Mouse (Mus musculus) layer of hippocampus, postnatal 25 days (tissue): Measurements from ENCODE around the gene H2-D1. TPM values are rescaled to one million over a fixed set of nuclear protein-coding genes. Genes with fewer than 3 reads are reported as not detected.

ENCODE experiments used
- DNase-seq, 2 experiments: peaks; one replicate each; pipeline ENCODE4 v3.0.0; 2022; ENCODE audit warnings: mixed read lengths in 2 of 2, low spot score in 1 of 2; ENCODE audit errors: extremely low spot score in 1 of 2
- total RNA-seq, 2 experiments: library from RNA; stranded (reverse); gene quantifications; 2 replicates each; pipeline ENCODE4 v1.2.3; 2021

Gene H2-D1
- total RNA-seq, 2 experiments from 2014 or later, result 14.6 to 15.9 TPM

DNA sequence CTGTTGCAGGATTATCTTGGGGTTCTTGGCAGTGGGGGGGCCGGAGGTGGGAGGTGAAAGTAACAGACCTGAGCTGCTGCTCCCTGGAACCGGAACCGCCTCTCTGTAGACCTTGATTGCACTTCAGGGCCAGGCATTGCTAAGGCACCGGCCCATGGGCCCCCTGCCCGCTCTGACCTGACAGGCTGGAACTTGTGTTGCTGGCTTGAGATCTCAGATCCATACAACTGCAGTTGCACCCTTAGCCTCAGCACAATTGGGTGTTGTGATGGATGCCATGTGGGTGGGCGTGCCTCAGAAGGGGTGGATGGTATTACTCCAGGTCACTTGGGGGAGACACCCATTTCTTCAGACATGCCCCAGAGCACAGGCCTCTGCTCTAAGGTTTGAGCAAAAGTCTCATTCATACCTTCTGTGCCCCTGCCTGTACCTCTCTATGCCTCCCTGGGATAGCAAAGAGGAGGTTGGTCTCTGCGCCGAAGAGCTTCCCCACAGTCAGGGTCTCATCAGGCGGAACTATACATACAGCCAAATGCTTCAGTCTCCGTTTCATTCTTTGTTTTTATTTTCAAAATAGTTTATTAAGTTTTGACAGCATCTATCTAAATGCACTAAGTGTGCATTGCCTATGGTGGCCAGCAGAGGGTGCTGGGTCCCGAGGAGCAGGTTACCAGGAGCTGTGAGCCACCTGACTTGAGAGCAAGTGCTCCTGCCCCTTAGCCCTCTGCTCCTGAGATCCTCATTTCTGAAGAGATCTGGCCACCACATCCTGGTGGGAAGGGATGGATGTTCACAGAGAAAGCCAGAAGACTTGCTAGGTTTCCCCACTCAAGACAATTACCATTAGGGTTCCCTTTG, 8.1 kb upstream of the H2-D1 start:
- peak in 1 of 2 experiments; percentile 55 for DNase-seq

DNA sequence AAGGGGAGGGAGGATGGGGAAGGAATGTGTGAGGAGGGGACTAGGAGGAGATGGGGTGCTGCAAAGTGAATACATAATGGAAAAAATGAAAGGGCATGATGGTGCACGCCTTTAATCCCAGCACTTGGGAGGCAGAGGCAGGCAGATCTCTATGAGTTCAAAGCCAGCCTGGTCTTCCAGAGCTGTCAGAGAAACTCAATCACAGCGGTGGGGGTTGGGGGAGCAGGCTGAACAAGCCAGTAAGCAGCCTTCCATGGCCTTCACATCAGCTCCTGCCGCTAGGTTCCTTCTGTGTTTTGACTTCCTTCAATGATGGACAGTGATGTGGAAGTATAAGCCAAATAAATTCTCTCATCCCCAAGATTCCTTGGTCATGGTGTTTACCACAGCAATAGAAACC, 7.2 kb upstream of the H2-D1 start:
- no peak for DNase-seq

DNA sequence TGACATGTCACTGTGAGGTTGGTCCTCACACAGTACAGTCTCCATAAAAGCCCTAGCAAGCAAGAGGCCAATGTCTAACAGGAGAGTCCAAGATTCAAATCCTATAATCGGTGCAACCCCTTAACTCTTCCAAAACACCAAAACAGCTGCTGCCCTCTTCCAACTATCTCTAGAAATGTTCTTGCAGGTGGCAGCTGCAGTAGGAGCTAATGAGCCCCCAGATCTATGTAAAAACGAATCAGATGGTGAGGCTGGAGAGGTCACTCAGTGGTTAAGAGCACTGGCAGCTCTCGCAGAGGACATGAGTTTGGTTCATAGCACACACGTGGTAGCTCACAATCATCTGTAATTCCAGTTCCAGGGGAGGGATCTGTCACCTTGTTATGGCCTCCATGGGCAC, 6.8 kb upstream of the H2-D1 start:
- no peak for DNase-seq

DNA sequence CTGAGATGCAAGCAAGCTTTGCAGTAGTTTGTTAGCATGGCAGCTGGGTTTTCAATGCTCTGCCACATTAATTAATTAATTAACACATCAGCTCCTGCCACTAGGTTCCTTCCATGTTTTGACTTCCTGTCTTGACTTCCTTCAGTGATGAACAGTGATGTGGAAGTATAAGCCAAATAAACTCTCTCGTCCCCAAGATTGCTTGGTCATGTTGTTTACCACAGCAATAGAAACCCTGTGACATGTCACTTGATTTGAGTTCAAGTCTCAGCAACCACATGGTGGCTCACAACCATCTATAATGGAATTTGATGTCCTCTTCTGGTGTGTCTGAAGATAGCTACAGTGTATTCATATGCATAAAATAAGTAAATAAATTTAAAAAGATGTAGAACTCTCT, 5.2 kb upstream of the H2-D1 start:
- DNase-seq, result no peak

DNA sequence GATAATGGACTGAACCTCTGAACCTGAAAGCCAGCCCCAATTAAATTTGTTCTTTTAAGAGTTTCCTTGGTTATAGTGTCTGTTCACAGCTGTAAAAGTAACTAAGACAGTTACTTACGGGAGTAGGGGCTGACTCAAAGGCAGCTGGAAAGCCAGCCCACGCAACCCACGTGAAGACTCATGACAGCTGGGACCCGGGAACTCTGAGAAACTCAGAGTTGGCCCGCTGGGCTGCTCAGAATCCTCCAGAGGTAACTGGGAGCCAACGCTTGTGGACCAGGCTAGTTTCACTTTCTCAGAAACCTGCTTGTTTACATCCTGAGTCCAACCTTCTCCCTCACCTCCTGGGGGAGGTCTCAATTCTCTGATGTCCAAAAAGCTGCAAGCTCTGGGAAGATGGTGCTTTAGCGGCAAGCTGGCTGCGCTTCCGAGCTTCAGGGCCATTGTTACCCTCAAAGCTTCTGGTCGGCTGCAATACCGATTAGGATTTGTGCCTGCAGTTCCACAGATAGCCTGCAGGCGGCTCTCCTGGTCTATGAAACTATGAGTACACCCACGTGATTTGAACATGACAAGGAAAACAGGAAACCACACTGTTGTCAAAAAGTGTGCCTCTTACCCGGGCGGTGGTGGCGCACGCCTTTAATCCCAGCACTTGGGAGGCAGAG, 4.6 kb upstream of the H2-D1 start:
- peak; percentile 90 to 97 for DNase-seq

DNA sequence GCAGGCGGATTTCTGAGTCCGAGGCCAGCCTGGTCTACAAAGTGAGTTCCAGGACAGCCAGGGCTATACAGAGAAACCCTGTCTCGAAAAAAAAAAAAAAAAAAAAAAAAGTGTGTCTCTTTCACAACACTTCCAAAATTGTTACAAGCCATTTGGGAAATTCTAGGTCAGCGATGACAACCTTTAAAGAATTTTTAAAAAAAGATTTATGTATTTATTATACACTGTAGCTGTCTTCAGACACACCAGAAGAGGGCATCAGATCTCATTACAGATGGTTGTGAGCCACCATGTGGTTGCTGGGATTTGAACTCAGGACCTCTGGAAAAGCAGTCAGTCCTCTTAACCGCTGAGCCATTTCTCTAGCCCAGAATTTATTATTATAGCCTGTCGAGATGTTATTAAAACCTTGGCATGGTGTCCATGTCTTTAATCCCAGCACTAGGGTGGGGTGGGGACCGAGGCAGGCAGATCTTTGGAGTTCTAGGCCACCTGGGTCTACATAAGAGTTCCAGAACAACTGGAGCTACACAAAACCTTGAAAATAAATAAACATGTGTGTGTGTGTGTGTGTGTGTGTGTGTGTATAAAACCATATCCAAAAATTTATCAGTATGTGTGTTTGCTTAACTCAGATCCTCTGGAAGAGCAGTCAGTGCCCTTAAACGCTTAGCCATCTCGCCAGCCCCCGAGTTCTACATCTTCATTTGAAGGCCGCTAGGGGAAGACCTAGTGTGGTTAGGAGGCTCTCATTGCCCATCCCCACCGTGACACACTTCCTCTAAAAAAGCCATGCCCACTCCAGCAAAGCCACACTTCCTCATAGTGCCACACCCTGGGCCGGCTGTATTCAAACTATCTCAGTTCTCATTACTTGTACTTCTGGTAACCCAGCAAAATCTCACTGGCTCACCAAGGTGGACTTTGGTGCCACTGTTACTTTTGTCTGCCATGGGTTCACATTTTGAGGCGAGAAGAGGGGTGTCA, 3.7 kb upstream of the H2-D1 start:
- no peak for DNase-seq

DNA sequence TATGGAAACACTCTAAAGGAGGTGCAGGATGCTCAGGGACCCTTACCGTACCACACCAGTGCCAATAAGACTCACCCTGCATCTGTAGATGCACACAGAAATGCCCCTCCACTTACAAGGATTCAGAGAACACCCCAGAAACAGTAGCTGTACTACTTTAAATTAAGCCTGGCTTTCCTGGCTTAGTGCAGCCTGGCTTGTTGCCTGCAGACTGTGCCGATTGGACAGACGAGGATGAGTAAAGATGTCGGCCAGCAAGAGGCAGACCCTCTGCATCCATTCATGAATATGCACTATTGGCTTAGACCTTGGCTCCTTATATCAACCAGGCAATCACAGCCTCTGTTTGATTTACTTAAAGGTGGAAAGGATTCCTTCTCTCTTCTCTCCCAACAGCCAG, 2.9 kb upstream of the H2-D1 start:
- no peak for DNase-seq

DNA sequence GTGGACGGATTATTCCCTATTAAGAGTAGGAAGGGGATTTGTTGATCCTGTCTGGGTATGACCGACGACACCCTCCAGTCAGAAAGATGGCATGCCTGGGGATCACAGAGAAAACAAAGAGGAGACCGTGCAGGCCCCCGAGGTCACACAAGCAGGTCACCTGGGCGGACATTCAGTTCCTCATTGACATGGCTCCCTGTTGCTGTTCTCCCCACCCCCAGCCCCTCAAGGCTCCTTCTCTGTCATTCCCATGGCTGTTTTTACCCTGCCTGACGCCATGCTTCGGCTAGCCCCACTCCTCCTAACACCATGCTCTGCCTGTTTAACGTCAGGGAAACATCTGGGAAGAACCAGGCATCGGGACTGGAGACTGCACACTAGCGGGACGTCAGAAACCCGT, 879 bp upstream of the H2-D1 start:
- no peak for DNase-seq

DNA sequence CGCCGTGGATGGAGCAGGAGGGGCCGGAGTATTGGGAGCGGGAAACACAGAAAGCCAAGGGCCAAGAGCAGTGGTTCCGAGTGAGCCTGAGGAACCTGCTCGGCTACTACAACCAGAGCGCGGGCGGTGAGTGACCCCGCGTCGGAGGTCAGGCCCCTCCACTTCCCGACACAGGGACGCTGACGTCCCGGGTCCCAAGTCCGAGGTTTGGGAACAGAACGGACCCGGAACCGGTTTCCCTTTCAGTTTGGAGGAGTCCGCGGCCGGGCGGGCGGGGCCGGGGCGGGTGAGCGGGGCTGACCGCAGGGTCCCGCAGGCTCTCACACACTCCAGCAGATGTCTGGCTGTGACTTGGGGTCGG, 973 bp downstream of the H2-D1 start:
- DNase-seq, result no peak

DNA sequence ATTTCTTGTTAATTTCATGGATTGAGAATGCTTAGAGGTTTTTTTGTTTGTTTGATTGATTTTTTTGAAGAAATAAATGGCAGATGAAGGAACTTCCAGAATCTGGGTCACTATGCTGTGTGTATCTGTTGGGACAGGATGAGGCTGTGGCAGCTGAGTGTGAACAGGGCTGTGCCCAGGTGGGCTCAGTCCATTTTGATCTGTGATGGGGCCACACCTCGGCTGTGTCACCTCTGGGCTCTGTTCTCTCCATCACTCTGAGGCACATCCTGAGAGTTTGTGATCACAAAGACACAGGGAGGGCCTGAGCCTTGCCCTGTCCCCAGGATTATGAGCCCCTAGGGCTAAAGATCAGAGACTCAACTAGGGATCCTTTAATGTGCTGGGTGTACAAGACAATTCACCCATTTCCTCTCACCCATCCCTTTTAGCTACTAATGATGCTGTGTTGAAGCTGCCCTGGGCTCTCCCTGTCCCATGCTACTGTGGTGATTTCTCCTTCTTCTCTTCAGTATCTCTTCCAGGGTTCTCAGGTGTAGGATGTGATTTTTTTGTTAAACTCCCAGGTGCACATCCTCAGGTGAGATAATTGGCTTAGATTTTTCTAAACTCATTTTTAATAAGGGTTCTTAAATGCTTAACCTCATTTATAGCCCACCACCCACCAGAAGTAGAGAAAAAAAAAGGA, 5.0 kb downstream of the H2-D1 start:
- no peak for DNase-seq

DNA sequence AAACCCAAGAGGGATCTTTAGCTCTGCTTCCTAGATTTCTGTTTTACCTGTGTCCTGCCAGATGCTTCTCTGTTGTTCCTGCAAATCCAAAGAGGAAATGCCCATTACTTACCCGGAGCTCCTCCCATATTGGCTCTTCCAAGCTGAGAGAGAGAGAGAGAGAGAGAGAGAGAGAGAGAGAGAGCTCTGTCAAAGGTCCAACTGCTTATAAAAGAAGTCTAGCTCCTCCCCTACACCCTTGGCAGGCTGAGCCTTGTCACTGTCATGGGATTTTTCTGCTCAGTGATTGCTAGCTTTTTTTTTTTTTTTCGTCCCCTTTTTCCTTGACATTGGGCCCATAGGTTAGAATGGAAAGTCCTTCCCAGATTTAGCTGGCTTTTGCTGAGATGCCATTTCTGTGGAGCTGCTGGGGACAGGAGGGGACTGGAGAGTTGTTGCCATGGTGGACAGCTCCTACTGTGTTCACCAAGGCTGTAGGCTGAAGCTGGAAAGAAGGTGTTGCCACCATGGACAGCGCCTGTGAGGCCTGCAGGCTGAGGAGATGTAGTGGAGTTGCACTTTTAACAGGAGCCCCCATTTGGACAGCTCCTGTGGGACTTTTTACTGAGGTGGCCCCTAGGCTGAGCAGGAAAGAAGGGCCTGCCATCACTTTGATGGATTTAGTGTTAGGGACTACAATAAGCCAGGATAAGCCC, 7.3 kb downstream of the H2-D1 start:
- no peak for DNase-seq

DNA sequence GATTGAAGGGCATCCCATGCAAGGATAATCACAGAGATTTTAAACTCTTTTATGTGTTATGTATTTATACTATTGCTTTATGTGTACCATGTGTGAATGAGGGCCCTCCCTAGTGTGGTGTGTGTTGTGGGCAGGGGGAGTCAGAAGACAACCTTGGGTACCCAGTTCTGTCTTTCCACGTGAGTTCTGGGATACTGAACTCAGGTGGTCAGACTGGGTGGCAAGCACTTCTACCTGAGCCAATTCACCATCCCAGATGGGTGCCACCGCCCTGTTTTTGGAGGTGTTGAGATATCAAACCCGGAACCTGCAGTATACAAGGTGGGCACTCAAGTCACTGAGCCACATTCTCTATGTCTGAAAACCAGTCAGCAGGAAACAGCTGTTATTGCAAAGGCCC, 9.7 kb downstream of the H2-D1 start:
- DNase-seq, result no peak

DNA sequence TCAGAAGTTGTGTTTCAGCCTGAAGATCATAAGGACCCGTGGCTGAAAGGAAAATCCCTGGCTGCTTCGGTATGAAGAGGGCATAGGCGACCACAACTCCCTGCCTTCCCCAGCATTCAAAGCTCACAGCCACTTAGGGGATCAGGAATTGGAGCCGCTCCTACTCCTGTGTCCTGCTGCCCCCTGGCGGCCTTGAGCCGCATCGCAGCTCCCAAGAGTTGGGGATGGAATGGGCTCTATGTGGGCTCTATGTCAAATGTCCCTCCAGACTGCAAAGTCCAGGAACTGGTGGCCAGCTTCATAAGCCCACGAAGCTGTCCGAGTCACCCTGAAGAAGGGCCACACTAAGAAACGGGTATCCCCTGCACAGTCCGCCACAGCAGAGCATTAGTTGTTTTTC, 12.2 kb downstream of the H2-D1 start:
- peak; percentile 91 to 97 for DNase-seq

DNA sequence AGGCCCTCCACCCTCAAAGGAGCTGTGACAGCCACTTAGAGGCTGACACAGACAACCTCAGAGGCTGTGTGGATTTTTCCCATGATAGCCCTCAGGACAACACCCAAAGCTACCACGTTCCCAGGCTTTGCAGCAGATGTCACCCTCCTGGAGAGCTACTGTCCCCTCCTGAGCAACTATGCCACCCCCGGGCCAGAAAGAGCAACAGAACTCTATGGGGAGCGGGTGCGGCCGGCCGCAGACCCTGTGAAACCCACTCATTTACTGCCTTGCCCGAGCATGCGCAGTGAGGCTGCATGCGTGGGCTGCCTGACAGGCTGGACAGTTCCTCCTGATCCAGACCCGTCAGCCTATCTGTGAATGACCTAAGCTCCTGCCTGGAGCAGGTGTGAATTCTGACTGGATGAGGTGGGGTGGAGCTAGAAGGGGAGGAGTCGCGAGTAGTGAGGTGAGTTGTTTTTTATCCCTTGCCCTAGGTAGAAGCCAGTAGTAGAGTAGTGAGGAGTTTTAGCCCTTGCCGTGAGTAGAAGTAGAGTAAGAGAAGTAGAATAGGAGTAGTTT, 13.9 kb downstream of the H2-D1 start:
- no peak for DNase-seq

DNA sequence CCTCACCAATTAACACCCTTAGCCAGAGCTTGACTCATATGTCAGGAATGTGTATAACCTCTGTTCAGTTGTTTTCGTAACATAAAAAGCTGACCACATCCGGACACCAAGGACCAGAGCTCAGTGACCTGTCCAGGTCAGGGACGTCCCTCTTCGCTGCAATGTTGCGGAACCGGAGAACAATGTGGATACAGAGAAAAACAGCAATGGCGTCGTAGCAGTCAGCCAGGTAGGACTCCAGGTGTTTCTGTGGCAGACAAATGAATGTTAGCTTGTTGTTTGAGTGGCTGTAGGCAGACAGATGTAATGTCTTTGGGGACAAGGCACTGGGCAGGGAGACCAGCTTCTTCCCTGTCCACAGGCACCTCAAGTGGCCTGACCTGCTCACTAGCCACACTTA, 15.5 kb downstream of the H2-D1 start:
- no peak for DNase-seq

DNA sequence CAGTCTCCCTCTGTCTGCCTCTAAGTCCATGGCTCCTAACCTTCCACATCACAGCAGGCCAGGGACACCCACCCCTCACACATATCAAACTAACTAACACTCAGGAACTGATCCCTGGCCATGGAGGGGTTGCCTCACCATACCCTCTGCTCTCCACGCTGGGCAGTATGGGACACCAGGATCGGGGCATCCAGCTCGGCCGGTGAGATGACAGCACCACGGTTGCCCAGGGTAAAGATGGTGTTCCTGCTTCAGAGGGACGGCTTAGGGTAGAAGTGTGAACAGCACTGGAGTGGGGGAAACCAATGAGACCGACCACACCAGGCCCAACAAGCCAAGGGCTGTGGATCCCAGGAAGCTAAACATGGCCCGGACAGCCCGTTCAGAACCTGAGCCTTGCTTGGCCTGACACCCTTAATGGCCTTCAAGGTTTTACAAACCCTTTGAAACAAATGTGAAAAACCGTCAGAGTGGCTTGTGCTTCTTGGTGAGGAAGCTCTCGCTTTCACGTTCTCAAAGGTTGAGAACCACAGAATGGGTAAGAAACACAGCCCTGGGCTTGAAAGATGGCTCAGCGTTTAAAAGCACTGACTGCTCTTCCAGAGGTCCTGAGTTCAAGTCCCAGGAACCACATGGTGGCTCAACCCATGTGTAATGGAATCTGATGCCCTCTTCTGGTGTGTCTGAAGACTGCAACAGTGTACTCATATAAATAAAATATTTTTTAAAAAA, 16.6 kb downstream of the H2-D1 start:
- no peak for DNase-seq

DNA sequence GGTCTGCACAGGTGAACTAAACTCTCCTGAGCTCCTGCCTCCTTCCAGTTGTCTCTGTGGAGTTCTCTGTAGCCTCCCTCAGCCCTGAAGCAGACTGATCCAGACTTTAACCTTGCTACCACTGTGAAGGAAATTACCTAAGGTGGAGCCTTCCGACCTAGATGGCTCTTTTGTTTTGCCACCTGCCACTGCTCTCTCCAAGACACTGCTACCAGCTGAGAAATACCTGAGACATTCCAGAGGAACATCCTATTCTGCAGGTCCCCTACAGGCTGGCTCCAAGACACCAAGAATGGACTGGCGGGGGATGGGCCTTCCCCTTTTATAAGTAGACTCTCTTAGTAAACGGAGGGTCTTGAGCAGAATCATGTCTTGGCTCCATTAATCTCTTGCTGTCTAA, 17.7 kb downstream of the H2-D1 start:
- no peak for DNase-seq

DNA sequence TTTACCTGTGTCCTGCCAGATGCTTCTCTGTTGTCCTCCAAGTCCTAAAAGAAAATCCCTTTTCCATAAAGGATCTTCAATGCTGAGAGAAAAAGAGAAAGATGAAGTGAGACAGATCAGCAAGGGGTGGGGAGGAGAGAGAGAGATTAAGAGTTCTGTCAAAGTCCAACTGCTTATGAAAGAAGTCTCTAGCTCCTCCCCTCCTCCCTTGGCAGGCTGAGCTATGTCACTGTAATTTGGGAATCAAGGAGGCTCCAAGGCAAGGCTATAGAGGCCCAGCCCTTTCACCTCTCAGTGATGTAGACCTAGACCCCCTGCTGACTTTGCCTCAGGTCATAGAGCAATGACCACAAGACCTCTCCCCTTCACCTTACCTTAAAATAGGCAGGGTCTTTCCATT, 22.9 kb downstream of the H2-D1 start:
- no peak for DNase-seq

DNA sequence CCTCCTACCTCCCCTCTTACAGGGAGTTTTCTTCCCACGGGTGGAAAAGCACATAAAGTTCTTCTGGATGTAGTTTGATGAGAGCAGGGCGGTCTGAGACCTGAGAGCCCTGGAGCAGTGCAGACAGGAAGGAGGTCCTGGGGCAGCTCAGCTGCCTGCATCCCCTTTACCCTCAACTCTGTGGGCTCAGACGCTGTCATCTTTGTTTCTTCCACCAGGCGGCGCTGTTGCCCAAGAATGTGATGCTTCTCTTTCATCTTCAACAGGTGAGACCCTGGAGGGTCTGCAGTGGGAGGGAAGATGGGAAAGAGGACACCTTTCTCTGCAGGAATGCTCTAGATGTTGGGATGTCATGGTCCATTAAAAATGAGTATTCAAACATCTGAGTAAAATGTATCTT, 33.3 kb downstream of the H2-D1 start:
- DNase-seq, result peak; percentile 33 to 75
